Mouse (Mus musculus) small intestine, adult 2 months (tissue): Measurements from ENCODE around the gene Usp4. TPM values are rescaled to one million over a fixed set of nuclear protein-coding genes. Genes with fewer than 3 reads are reported as not detected.
A peak's percentile ranks its signal among the peaks of the same experiment; 100 is the strongest.

Experiments
- H3K27ac ChIP-seq: fragments of 200-500 bp; 2 replicates; pipeline ENCODE4 v1.5.1; 2012; ENCODE audit warnings: low read depth, low read length, control low read depth, inconsistent platforms; ENCODE audit not compliant: insufficient read depth
- H3K27me3 ChIP-seq: fragments of 200-500 bp; 2 replicates; pipeline ENCODE4 v1.6.1; 2012; ENCODE audit warnings: mild to moderate bottlenecking, moderate library complexity, low read length, inconsistent platforms; ENCODE audit not compliant: control insufficient read depth, insufficient read depth
- H3K36me3 ChIP-seq: fragments of 200-500 bp; 2 replicates; pipeline ENCODE4 v1.6.1; 2012; ENCODE audit warnings: mild to moderate bottlenecking, low read length, control low read depth, inconsistent platforms; ENCODE audit not compliant: control insufficient read depth, insufficient read depth
- H3K4me1 ChIP-seq: fragments of 200-500 bp; 2 replicates; pipeline ENCODE4 v1.6.1; 2012; ENCODE audit warnings: low read length, inconsistent platforms, mixed read lengths; ENCODE audit not compliant: control insufficient read depth, insufficient read depth, insufficient read length
- H3K4me3 ChIP-seq: fragments of 200-500 bp; 2 replicates; pipeline ENCODE4 v1.5.1; 2012; ENCODE audit warnings: low read depth, mild to moderate bottlenecking, control low read depth, inconsistent platforms, low read length, moderate library complexity
- CTCF ChIP-seq: fragments of 200-500 bp; IDR thresholded peaks from 2 replicates; pipeline ENCODE4 v1.5.1; 2012; ENCODE audit warnings: low read depth, mild to moderate bottlenecking, control low read depth, inconsistent platforms, low read length, moderate library complexity, mixed read lengths; ENCODE audit not compliant: insufficient replicate concordance, insufficient read length; ENCODE audit errors: extremely low read depth
- POLR2A ChIP-seq: fragments of 200-500 bp; IDR thresholded peaks from 2 replicates; pipeline ENCODE4 v1.6.1; 2012; ENCODE audit warnings: low read depth, mild to moderate bottlenecking, control low read depth, inconsistent platforms, low read length, moderate library complexity
- WGBS: fragments of 180-500 bp; shearing (Covaris S2); methylation state at CpG from one replicate; pipeline ENCODE4 v1.1.7; 2018; 5-methylcytosine and 5-hydroxymethylcytosine counted together
- polyA plus RNA-seq: library from polyadenylated mRNA; depleted of rRNA; stranded (reverse); fragments of >200 nt; gene quantifications from 2 replicates; pipeline ENCODE4 v1.2.3, GENCODE M21; 2012; rRNA removed

The Usp4 gene
- 26.6 and 66.3 TPM in 2 replicates for polyA plus RNA-seq

- H3K4me3 ChIP-seq, result peak within 1 kb of the TSS; percentile 69
- H3K36me3 ChIP-seq, result peaks cover 22% of the 10 kb centered on the region
- WGBS, result under 1% methylated on average over 75 of the region's 75 CpGs
- peak; percentile 89 for TF ChIP-seq POLR2A
- no peak for TF ChIP-seq CTCF
- peak within 1 kb of the TSS; percentile 96 for H3K27ac ChIP-seq
- H3K4me1 ChIP-seq, result peaks cover 13% of the 10 kb centered on the region; the same call in 1 of the 2 replicates
- H3K27me3 ChIP-seq, result no peaks in the 10 kb centered on the region
Observed at GRCm38 (mm10) chr9:108347540-108348289, at the start of gene Usp4. Gene Usp4 (plus strand): TSS chr9:108347853.

- TF ChIP-seq CTCF, result no peak
- TF ChIP-seq POLR2A, result no peak
- H3K27ac ChIP-seq, result no peak overlapping the region
- H3K4me1 ChIP-seq, result peaks cover 3% of the 10 kb centered on the region; the same call in 1 of the 2 replicates
- no peak overlapping the region for H3K4me3 ChIP-seq
- peaks cover 21% of the 10 kb centered on the region for H3K36me3 ChIP-seq
- WGBS, result 27% methylated on average over 3 of the region's 3 CpGs
- no peaks in the 10 kb centered on the region for H3K27me3 ChIP-seq
Observed at GRCm38 (mm10) chr9:108301853-108302252, 45.8 kb upstream of the Usp4 start.

GRCm38 (mm10) chr9:108304716-108305115 is 42.9 kb upstream of the Usp4 start:
- H3K27ac ChIP-seq, result peak overlapping the region; percentile 96
- H3K4me1 ChIP-seq, result peaks cover 3% of the 10 kb centered on the region; the same call in 1 of the 2 replicates
- no peak for TF ChIP-seq POLR2A
- no peak for TF ChIP-seq CTCF
- no peak overlapping the region for H3K4me3 ChIP-seq
- H3K27me3 ChIP-seq, result no peaks in the 10 kb centered on the region
- WGBS, result 48% methylated on average over 4 of the region's 4 CpGs
- H3K36me3 ChIP-seq, result peaks cover 21% of the 10 kb centered on the region

- H3K27me3 ChIP-seq, result no peaks in the 10 kb centered on the region
- H3K4me1 ChIP-seq, result peaks cover 3% of the 10 kb centered on the region; the same call in 1 of the 2 replicates
- peak overlapping the region; percentile 96 for H3K27ac ChIP-seq
- peak overlapping the region; percentile 87 for H3K4me3 ChIP-seq
- TF ChIP-seq POLR2A (no peak), CTCF (no peak)
- WGBS, result 0% methylated on average over 1 of the region's 1 CpGs
- peaks cover 21% of the 10 kb centered on the region for H3K36me3 ChIP-seq
Observed at GRCm38 (mm10) chr9:108305170-108305569, 42.5 kb upstream of the Usp4 start.

GRCm38 (mm10) chr9:108305629-108306520 is 41.8 kb upstream of the Usp4 start, which contains the start of the genes Rhoa and Tcta:
Gene Rhoa (plus strand): TSS chr9:108306129.
Gene Tcta (minus strand): TSS chr9:108306160.
- Histone ChIP-seq H3K27ac (peak within 1 kb of the TSS; percentile 99), H3K4me3 (peak within 1 kb of the TSS; percentile 93), H3K27me3 (no peaks in the 10 kb centered on the region), H3K36me3 (peaks cover 21% of the 10 kb centered on the region), H3K4me1 (peaks cover 4% of the 10 kb centered on the region; the same call in 1 of the 2 replicates)
- WGBS, result under 1% methylated on average over 81 of the region's 81 CpGs
- TF ChIP-seq CTCF (no peak), POLR2A (peak; percentile 92)

- peak overlapping the region; percentile 93 for H3K4me3 ChIP-seq
- H3K36me3 ChIP-seq, result peaks cover 17% of the 10 kb centered on the region
- H3K4me1 ChIP-seq, result peaks cover 7% of the 10 kb centered on the region; the same call in 1 of the 2 replicates
- TF ChIP-seq CTCF (no peak), POLR2A (no peak)
- WGBS, result under 1% methylated on average over 51 of the region's 51 CpGs
- peak overlapping the region; percentile 99 for H3K27ac ChIP-seq
- no peaks in the 10 kb centered on the region for H3K27me3 ChIP-seq
Observed at GRCm38 (mm10) chr9:108306571-108306980, 41.1 kb upstream of the Usp4 start.
